In genomic region chr8:119513405-119513804, GRCm38 (mm10) we compare ENCODE assay signal across 25 mouse cellular contexts. TPM values are rescaled to one million over a fixed set of nuclear protein-coding genes. Genes with fewer than 3 reads are reported as not detected.
DNase-seq lines count a peak whose midpoint lies in the region; ATAC-seq lines count a peak whose summit lies in the region.
"Had no signal": no experiment of that assay in that cellular context is flagged by ENCODE, and none has a peak within 500 bp of the region (broad histone marks: within the 10 kb centered on the region; RNA-seq: fewer than 3 reads in every experiment).

No protein-coding gene starts in this region.

- H3K4me3 ChIP-seq in heart, embryonic 14.5 days (ENCODE audit: control insufficient read depth in 1 of 2, insufficient read depth in 1 of 2, low read depth in 1 of 2, low read length in 2 of 2) = no peak overlapping the region
- H3K4me3 ChIP-seq in liver, embryonic 11.5 days (ENCODE audit: low read depth, low read length) = no peak overlapping the region
- H3K4me3 ChIP-seq: hindbrain, embryonic 13.5 days; left cerebral cortex, adult 2 months; megakaryocyte, embryonic 14.5 days; midbrain, embryonic 12.5 days; myocyte; neural tube, embryonic 13.5 days had no signal

- peaks cover 99% of the 10 kb centered on the region for H3K36me3 ChIP-seq in heart, embryonic 14.5 days (ENCODE audit: control insufficient read depth, insufficient read depth, low read length)
- H3K36me3 ChIP-seq in liver, embryonic 11.5 days (ENCODE audit: control insufficient read depth, insufficient read depth, low read length) = peaks cover 70% of the 10 kb centered on the region

- no peak for DNase-seq in heart, adult 11 months
- peak; percentile 77 for DNase-seq in brain, adult 2 months (ENCODE audit: low read depth, low spot score)
- DNase-seq in cerebellum, adult 18-20 months = peak; percentile 65 to 70
- peak; percentile 78 to 80 for DNase-seq in cerebellum, postnatal 10 days
- no peak for DNase-seq in kidney, postnatal 25 days
- DNase-seq in liver = no peak
- no peak for DNase-seq in liver, embryonic 11.5 days (ENCODE audit: low spot score)
- DNase-seq: adrenal gland, postnatal 25 days; heart, postnatal 4 days; kidney, adult 8-10 months; lung, adult 2 months had no signal

- no peak overlapping the region for H3K27ac ChIP-seq in heart, embryonic 14.5 days (replicated peaks in 1 of 2; ENCODE audit: control insufficient read depth in 1 of 2, insufficient read depth in 1 of 2, low read depth in 2 of 2, low read length in 2 of 2)
- no peak overlapping the region for H3K27ac ChIP-seq in liver, embryonic 11.5 days (ENCODE audit: low read depth, low read length)
- H3K27ac ChIP-seq: hindbrain, embryonic 13.5 days; kidney, postnatal 0 days; left cerebral cortex, adult 2 months; liver, embryonic 14.5 days; neural tube, embryonic 13.5 days had no signal

- no peak overlapping the region for H3K4me2 ChIP-seq in heart, embryonic 14.5 days (ENCODE audit: low read length)
- H3K4me2 ChIP-seq in liver, embryonic 11.5 days = no peak overlapping the region
- H3K4me2 ChIP-seq: heart, embryonic 11.5 days; hindbrain, embryonic 13.5 days; midbrain, embryonic 12.5 days; neural tube, embryonic 13.5 days had no signal

- no peaks in the 10 kb centered on the region for H3K4me1 ChIP-seq in heart, embryonic 14.5 days (ENCODE audit: control insufficient read depth in 2 of 2, insufficient read depth in 2 of 2, low read length in 2 of 2)
- no peaks in the 10 kb centered on the region for H3K4me1 ChIP-seq in liver, embryonic 11.5 days (replicated peaks; ENCODE audit: control insufficient read depth, insufficient read depth, low read length)
- H3K4me1 ChIP-seq: megakaryocyte, embryonic 14.5 days had no signal

- H3K27me3 ChIP-seq in heart, embryonic 14.5 days (ENCODE audit: control insufficient read depth, insufficient read depth, low read length) = no peaks in the 10 kb centered on the region
- H3K27me3 ChIP-seq in liver, embryonic 11.5 days (replicated peaks; ENCODE audit: control insufficient read depth, insufficient read depth, low read length) = no peaks in the 10 kb centered on the region
- H3K27me3 ChIP-seq: hindbrain, embryonic 13.5 days; megakaryocyte, embryonic 14.5 days; midbrain, embryonic 12.5 days; neural tube, embryonic 13.5 days had no signal

- ATAC-seq in heart, embryonic 14.5 days (ENCODE audit: insufficient number of reproducible peaks, insufficient read depth, low FRiP score, low read depth) = 0 out of 2 replicates have a peak, but pooled peaks have one; percentile 14
- no peak for ATAC-seq in liver, embryonic 11.5 days (replicated peaks; ENCODE audit: low FRiP score)
- ATAC-seq: CD4-positive, CD25-positive, alpha-beta regulatory T cell, adult 4 months; forebrain, embryonic 14.5 days; intestine, embryonic 16.5 days had no signal

- no peak overlapping the region for H3K9ac ChIP-seq in heart, embryonic 14.5 days (ENCODE audit: low read length)
- H3K9ac ChIP-seq in liver, embryonic 11.5 days (ENCODE audit: low read depth, low read length) = no peak overlapping the region
- H3K9ac ChIP-seq: hindbrain, embryonic 13.5 days; liver, embryonic 14.5 days; midbrain, embryonic 12.5 days; neural tube, embryonic 13.5 days had no signal

- WGBS in heart, embryonic 14.5 days = 66% methylated on average over 4 of the region's 4 CpGs
- 92% methylated on average over 4 of the region's 4 CpGs for WGBS in liver, embryonic 11.5 days

- H3K9me3 ChIP-seq in heart, embryonic 14.5 days (ENCODE audit: control insufficient read depth, low read length) = no peaks in the 10 kb centered on the region
- H3K9me3 ChIP-seq in liver, embryonic 11.5 days (ENCODE audit: control insufficient read depth, low read length) = no peaks in the 10 kb centered on the region
- H3K9me3 ChIP-seq: hindbrain, embryonic 13.5 days; megakaryocyte, embryonic 14.5 days; midbrain, embryonic 12.5 days; neural tube, embryonic 13.5 days had no signal

RNA-seq across cellular contexts. Expression of gene Slc38a8, which starts 11.9 kb away (rescaled TPM):
- polyA plus RNA-seq in heart, embryonic 14.5 days (2014; fragmentation: Nextera tagmentation; extraction: Ambion mirVana) = not detected in 2 replicates
- polyA plus RNA-seq in liver, embryonic 11.5 days (2014; fragmentation: Nextera tagmentation; extraction: Ambion mirVana) = not detected in 2 replicates
- polyA plus RNA-seq: CD4-positive, CD25-positive, alpha-beta regulatory T cell, adult 4 months; forebrain, embryonic 14.5 days; heart, embryonic 11.5 days; heart, postnatal 0 days; hindbrain, embryonic 13.5 days; kidney, postnatal 0 days; myocyte; neural tube, embryonic 13.5 days had no signal

RNA-seq across cellular contexts. Expression of gene Mbtps1, which starts 45.1 kb away (rescaled TPM):
- 62.5 and 64.8 TPM in 2 replicates for polyA plus RNA-seq in heart, embryonic 14.5 days (2014; fragmentation: Nextera tagmentation; extraction: Ambion mirVana)
- 68.6 and 73.0 TPM in 2 replicates for polyA plus RNA-seq in liver, embryonic 11.5 days (2014; fragmentation: Nextera tagmentation; extraction: Ambion mirVana)

Comparison
In these comparisons a context has a peak if more than half of its experiments do, and no peak if none do; other contexts are left out.
1. DNase-seq: peak in brain, adult 2 months (single experiment), cerebellum, adult 18-20 months (2 of 2) and cerebellum, postnatal 10 days (2 of 2); none in heart, adult 11 months (single experiment), kidney, postnatal 25 days (0 of 2), liver (single experiment) and liver, embryonic 11.5 days (single experiment).